Mouse (Mus musculus) C2C12 (cell line): Measurements from ENCODE around the gene Efhd1.

ENCODE experiments used
- CEBPB ChIP-seq: IDR thresholded peaks from one replicate; pipeline ENCODE4 v1.6.1; 2011; ENCODE audit warnings: low read depth, mild to moderate bottlenecking, control low read depth, moderate library complexity
- CTCF ChIP-seq: IDR thresholded peaks from one replicate; pipeline ENCODE4 v1.5.1; 2011; ENCODE audit not compliant: control insufficient read depth, insufficient read depth, insufficient read length
- FOSL1 ChIP-seq: IDR thresholded peaks from one replicate; pipeline ENCODE4 v1.8.0; 2011; ENCODE audit warnings: mild to moderate bottlenecking, low read length; ENCODE audit not compliant: poor library complexity, insufficient read depth, severe bottlenecking
- MAX ChIP-seq: IDR thresholded peaks from one replicate; pipeline ENCODE4 v1.6.1; 2011; ENCODE audit warnings: mild to moderate bottlenecking, control low read depth
- USF1 ChIP-seq: IDR thresholded peaks from one replicate; pipeline ENCODE4 v1.6.1; 2011; ENCODE audit warnings: low read depth, mild to moderate bottlenecking, control low read depth, moderate library complexity

DNA sequence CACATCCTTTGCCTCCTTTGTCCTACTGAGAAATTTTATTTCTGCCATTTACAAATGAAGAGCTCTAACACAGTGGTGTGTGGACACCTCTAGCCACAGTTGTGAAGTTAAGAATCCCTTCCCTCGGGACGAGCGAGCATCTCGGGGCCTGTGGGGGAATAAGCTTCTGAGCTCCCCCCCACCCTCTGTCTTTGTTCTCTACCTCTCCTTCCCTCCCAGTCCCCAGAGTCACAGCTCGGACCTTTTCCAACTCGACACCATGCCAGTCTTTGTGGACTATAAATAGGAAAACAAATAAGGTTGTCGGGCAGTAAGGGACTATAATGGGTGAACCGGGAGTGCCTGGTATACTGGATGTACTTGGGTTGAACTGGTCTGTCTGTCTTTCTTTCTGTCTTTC, 27.3 kb downstream of the Efhd1 start:
- TF ChIP-seq CTCF (no peak), USF1 (no peak), FOSL1 (no peak), MAX (no peak), CEBPB (no peak)
